Mouse (Mus musculus) heart, adult 18-20 months (tissue): ENCODE data around the gene Nsun3. TPM values are rescaled to one million over a fixed set of nuclear protein-coding genes. Genes with fewer than 3 reads are reported as not detected.
"Not testable (repeated sequence)": the region's sequence is repeated elsewhere in the genome, so short reads cannot be mapped to it uniquely, and the experiment has no call there.

ENCODE experiments used
- DNase-seq, 2 experiments: peaks; one replicate each; pipeline ENCODE4 v3.0.0; 2021 to 2022; ENCODE audit warnings: mixed read lengths in 1 of 2
- microRNA-seq, 2 experiments: library from miRNA; unstranded; fragments of <30 nt; microRNA quantifications; one replicate each; pipeline ENCODE4 v1.2.0; 2022
- total RNA-seq, 2 experiments: library from RNA; stranded (reverse); gene quantifications; 2 replicates each; pipeline ENCODE4 v1.2.3; 2021

Nsun3 gene
- total RNA-seq, 2 experiments from 2014 or later: 4.8 to 7.0 TPM

DNA sequence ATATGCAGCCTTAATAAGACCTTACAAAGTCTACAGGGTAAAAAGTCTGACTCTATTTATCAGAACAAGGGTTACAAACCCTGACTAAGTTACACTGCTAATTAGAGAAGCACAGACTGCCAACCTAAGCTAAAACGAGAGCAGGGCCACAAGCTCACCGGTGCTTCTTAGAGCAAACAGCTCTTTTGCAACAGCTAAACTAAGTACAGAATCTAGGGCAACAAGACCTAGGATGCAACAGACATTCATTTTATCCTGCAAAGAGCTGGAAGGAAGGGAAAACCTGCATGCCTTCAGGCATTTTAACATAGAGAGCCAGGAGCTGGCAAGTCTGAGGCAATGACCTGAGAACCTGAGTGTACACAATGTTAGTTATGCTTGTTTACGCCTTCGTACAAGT is 33.5 kb downstream of the Nsun3 start:
- DNase-seq: no peak

DNA sequence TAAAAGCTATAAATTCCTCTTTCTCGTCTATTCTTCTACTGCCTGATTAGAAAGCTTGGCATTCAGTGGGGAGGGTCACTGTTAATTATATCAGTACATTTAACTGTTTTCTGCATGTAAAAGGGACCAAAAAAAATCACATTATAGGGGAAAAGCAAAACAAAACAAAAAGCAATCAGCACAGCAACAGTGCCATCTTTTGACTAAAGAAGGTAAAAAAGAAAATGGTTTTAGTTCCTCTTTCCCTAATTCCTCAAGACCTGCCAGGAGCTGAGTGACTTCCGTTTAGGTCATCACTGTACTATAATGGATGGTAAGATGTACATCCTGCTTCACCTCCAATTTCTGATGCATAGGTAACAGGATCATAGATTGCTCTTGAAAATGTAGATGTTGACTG is 40.7 kb downstream of the Nsun3 start:
- DNase-seq: no peak

DNA sequence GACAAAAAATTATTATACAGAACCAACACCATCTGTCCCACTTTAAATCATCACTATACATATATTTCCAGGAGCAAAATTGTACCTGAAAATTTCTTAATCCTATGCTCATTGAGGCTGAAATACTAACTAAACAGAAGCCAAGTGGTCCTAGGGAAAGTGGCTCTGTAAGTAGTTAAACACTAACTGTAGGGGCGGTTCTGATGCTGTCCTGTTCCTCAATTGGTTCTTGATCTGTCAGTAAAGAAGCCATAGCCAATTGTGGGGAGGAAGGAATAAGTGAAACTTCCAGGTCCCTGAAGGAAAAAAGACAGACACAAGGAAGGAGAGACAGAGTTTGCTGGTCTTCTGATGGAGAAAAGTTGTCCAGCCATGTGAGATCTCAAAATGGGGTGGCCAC is 52.3 kb downstream of the Nsun3 start:
- DNase-seq: no peak

DNA sequence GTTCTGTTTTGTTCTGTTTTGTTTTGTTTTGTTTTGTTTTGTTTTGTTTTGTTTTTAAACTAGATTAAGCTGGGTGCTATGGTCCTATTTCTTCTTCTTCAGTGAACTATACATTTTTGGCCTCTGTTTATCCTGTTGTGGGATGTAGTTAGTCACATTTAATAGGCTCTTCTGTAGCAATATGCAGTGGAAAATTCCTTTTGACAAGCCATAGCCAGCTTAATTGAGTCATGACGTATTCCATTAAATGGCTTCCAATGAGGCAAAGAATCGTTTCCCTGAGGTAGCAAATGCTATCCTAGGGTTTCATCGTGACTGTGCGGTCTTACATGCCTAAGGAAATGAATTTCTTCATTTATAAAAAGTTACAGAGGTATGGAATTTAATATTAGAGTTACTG is 56.3 kb downstream of the Nsun3 start:
- no peak for DNase-seq

DNA sequence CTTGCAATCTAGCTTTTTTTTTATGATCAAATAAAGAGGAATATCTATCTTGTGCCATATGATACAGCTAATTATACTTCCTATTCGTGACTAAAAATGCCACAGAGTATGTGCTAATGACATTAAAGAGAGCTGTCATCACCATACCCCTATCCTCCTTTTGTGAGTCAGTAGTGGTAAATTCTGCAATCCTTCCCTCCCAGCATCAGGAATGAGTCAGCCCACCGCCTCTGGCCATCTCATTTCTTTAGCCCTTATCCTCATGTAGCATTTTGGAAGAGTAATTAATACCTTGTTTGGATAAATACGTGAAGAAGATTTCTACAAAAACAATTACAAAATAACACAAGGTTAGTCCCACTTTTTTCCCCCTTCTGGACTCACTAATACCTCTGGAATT is 56.8 kb downstream of the Nsun3 start:
- DNase-seq: no peak

DNA sequence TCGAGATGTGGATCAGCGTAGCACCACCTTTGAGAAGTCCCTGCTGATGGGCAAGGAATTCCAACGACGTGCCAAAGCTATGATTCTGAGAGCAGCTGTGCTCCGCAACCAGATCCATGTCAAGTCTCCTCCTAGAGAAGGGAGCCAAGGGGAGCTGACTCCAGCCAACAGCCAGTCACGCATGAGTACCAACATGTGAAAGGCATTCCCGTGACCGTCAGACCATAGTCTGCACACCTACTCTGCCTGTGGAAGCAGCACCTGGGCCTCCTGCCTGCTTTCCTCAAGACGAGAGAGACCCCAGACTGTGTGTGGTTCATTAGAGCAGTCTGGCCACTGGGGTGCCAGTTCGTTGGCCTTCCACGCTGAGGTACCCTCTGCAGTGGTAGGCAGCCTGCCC is 68.4 kb downstream of the Nsun3 start:
- not testable (repeated sequence) for DNase-seq

DNA sequence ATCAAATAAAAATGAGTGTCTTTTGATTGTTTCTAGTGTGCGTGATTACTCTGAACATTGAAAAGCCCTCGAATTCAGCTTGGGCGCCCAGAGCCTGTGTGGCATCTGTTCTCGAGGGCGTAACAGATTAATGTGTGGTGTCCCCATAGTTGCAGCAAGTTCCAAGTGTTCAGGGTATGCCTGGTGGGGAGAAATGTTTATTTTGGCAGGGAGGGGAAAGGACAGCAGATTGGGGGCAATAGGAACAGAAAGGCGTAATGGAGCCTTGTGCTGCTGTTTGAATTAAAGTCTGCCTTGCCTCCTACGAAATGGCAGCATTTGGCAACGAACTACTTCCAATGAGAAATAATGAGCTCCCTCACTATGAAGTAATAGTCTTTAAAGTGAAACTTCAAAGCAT is 96.2 kb downstream of the Nsun3 start:
- DNase-seq: no peak

DNA sequence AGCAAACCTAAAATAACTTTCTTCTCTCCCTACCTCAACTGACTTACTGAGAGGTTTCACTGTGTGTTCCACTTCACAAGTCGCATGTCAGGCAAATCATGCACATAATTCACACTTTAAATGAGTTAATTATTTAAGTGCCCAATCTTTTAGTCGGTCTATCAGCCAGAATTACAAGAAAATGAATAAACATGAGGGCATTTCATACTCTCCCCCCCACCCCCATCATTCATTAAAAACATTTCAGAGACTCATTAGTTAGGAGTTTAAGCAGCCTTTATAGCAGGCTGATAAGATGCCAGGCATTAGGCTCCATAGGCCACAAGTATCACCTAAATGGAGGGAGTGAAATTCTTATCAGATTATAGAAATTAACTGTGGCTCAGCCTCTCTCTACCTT is 100.5 kb downstream of the Nsun3 start:
- DNase-seq: no peak

DNA sequence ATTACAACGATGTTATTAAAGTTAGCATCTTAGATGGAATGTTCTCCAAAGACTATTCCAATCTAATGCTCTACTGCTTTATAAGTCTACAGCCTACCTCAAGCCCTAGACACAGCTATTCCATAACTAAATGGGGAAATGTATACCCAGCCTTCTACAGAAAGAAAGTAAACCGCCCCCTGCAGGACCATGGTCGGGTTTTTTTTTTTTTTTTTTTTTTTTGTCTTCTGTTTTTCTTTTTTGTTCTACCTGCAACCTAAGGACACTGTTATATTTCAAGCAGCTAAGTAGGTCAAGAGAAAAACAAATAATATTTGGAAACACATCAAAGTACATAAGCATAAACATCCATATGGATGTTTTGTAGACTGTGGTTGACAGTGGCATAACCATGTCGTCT is 101.1 kb downstream of the Nsun3 start:
- no peak for DNase-seq

Small RNAs within 50 kb of the gene (microRNA-seq; reads per million reads assigned to microRNA genes)
- gene Gm25986: 0 reads per million in 2 experiments

Other genes with a start within 250 kb of the Nsun3 start
- not detected for gene Stx19, start 27.9 kb upstream of the Nsun3 start, total RNA-seq
- gene Arl13b, start 60.2 kb upstream of the Nsun3 start, total RNA-seq: 1 to 10 TPM; 8.8 to 9.1 TPM
- gene Pros1, start 67.5 kb upstream of the Nsun3 start, total RNA-seq: 10 to 100 TPM; 15.4 to 17.6 TPM